In the genomic region with DNA sequence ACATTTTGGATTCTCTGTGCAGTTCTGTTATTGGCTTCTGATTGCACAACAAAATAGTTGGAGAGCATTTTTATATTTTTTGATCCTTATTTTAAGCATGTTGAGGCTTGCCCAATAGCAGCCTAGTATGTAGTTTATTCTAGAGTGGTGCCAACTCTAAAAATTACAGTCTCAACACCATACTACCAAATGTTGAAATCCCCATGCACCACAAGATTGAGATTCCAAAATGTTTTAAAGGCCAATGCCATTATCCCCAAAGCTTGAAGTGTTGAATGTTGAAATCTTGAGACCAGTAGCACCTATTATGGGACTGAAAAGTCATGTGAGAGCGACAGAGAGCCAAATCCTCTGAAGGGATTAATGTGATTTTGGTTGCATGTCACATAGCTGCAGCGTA, we compare ENCODE assay signal across 25 mouse cellular contexts.
DNase-seq lines count a peak whose midpoint lies in the region; ATAC-seq and TF ChIP-seq lines count a peak whose summit lies in the region.
"Had no signal": no experiment of that assay in that cellular context is flagged by ENCODE, and none has a peak within 500 bp of the region (broad histone marks: within the 10 kb centered on the region; RNA-seq: fewer than 3 reads in every experiment).

No protein-coding gene starts in this region.

- 0 out of 2 replicates have a peak, but pooled peaks cover 4% of the 10 kb centered on the region for H3K4me1 ChIP-seq in lung, postnatal 0 days (ENCODE audit: insufficient read depth, low read depth, low read length)
- H3K4me1 ChIP-seq in embryonic fibroblast, embryonic 13.5 days (ENCODE audit: control insufficient read depth, insufficient read depth, low read length) = peaks cover 2% of the 10 kb centered on the region; the same call in 1 of the 2 replicates
- no peaks in the 10 kb centered on the region for H3K4me1 ChIP-seq in stomach, postnatal 0 days (replicated peaks; ENCODE audit: control insufficient read depth, insufficient read depth)
- H3K4me1 ChIP-seq: embryonic facial prominence, embryonic 15.5 days; forebrain, embryonic 13.5 days; forebrain, embryonic 15.5 days had no signal

- H3K27ac ChIP-seq in lung, postnatal 0 days (ENCODE audit: low read length) = no peak overlapping the region
- H3K27ac ChIP-seq in embryonic fibroblast, embryonic 13.5 days (ENCODE audit: insufficient read depth, low read length) = peak overlapping the region; percentile 40; the same call in 1 of the 2 replicates
- H3K27ac ChIP-seq in stomach, postnatal 0 days (replicated peaks) = no peak overlapping the region
- H3K27ac ChIP-seq: embryonic facial prominence, embryonic 13.5 days; embryonic facial prominence, embryonic 15.5 days; forebrain, embryonic 13.5 days; forebrain, embryonic 15.5 days had no signal

- no peak overlapping the region for H3K4me2 ChIP-seq in lung, postnatal 0 days (replicated peaks; ENCODE audit: low read depth, low read length)
- H3K4me2 ChIP-seq in stomach, postnatal 0 days (replicated peaks; ENCODE audit: low read depth) = no peak overlapping the region
- H3K4me2 ChIP-seq: embryonic facial prominence, embryonic 13.5 days; embryonic facial prominence, embryonic 15.5 days; forebrain, embryonic 13.5 days; forebrain, embryonic 15.5 days had no signal

- TF ChIP-seq POLR2A in embryonic fibroblast, embryonic 13.5 days (IDR thresholded peaks at IDR 0.05; ENCODE audit: low read depth, low read length) = no peak

- TF ChIP-seq CTCF in lung, postnatal 0 days (IDR thresholded peaks at IDR 0.05) = no peak
- TF ChIP-seq CTCF in embryonic fibroblast, embryonic 13.5 days (IDR thresholded peaks at IDR 0.05; ENCODE audit: borderline replicate concordance, insufficient read depth, low read length) = no peak
- no peak for TF ChIP-seq CTCF in stomach, postnatal 0 days (IDR thresholded peaks at IDR 0.05; ENCODE audit: low read depth)

- TF ChIP-seq EP300 in lung, postnatal 0 days (IDR thresholded peaks at IDR 0.05) = no peak
- no peak for TF ChIP-seq EP300 in stomach, postnatal 0 days (optimal IDR thresholded peaks at IDR 0.05)

- H3K4me3 ChIP-seq in lung, postnatal 0 days (ENCODE audit: low read depth, low read length) = no peak overlapping the region
- H3K4me3 ChIP-seq in embryonic fibroblast, embryonic 13.5 days (ENCODE audit: insufficient read depth, low read length) = no peak overlapping the region
- no peak overlapping the region for H3K4me3 ChIP-seq in stomach, postnatal 0 days (ENCODE audit: low read depth, low read length)
- H3K4me3 ChIP-seq: embryonic facial prominence, embryonic 13.5 days; embryonic facial prominence, embryonic 15.5 days; forebrain, embryonic 13.5 days; forebrain, embryonic 15.5 days had no signal

- no peaks in the 10 kb centered on the region for H3K9me3 ChIP-seq in lung, postnatal 0 days (ENCODE audit: low read length)
- no peaks in the 10 kb centered on the region for H3K9me3 ChIP-seq in stomach, postnatal 0 days (ENCODE audit: control insufficient read depth, low read length)
- H3K9me3 ChIP-seq: embryonic facial prominence, embryonic 15.5 days; forebrain, embryonic 13.5 days; forebrain, embryonic 15.5 days; G1E had no signal

- H3K36me3 ChIP-seq in lung, postnatal 0 days (ENCODE audit: insufficient read depth, low read length) = no peaks in the 10 kb centered on the region
- H3K36me3 ChIP-seq in stomach, postnatal 0 days (ENCODE audit: control insufficient read depth, insufficient read depth, low read length) = no peaks in the 10 kb centered on the region
- H3K36me3 ChIP-seq: embryonic facial prominence, embryonic 13.5 days; embryonic facial prominence, embryonic 15.5 days; forebrain, embryonic 15.5 days; G1E had no signal

- no peak for ATAC-seq in lung, postnatal 0 days
- ATAC-seq in stomach, postnatal 0 days (ENCODE audit: low FRiP score, low TSS enrichment) = no peak
- ATAC-seq: CD4-positive, CD25-positive, alpha-beta regulatory T cell, adult 4 months; forebrain, embryonic 13.5 days; forebrain, embryonic 15.5 days; forebrain, postnatal 0 days had no signal

- H3K27me3 ChIP-seq in lung, postnatal 0 days (replicated peaks; ENCODE audit: insufficient read depth, low read length) = no peaks in the 10 kb centered on the region
- H3K27me3 ChIP-seq in stomach, postnatal 0 days (ENCODE audit: control insufficient read depth, insufficient read depth, low read length) = no peaks in the 10 kb centered on the region
- H3K27me3 ChIP-seq: CH12.LX; embryonic facial prominence, embryonic 13.5 days; embryonic facial prominence, embryonic 15.5 days; forebrain, embryonic 13.5 days; forebrain, embryonic 15.5 days had no signal

- DNase-seq in lung, postnatal 0 days (ENCODE audit: low spot score) = peak; percentile 60
- DNase-seq in lung, postnatal 36 days = no peak
- DNase-seq in fibroblast of lung, adult 2 months (ENCODE audit: low read depth) = peak; percentile 71
- DNase-seq in stomach, postnatal 0 days (ENCODE audit: low spot score) = no peak
- DNase-seq in frontal cortex, postnatal 36 days (ENCODE audit: low spot score in 2 of 2) = no peak
- DNase-seq in thymus, postnatal 25 days = no peak
- DNase-seq: adrenal gland, adult 8-10 months; adrenal gland, postnatal 14 days; adrenal gland, postnatal 36 days; B cell, adult 2 months; cerebellum, adult 11-12 months; cerebellum, adult 2 months; cerebellum, adult 9-10 months; cerebellum, postnatal 10 days; cerebellum, postnatal 36 days; embryo, embryonic 11 days; forebrain, postnatal 0 days had no signal

- H3K9ac ChIP-seq in lung, postnatal 0 days (replicated peaks; ENCODE audit: low read depth) = no peak overlapping the region
- H3K9ac ChIP-seq in stomach, postnatal 0 days (ENCODE audit: low read length) = no peak overlapping the region
- H3K9ac ChIP-seq: embryonic facial prominence, embryonic 13.5 days; embryonic facial prominence, embryonic 15.5 days; forebrain, embryonic 13.5 days; forebrain, embryonic 15.5 days; forebrain, postnatal 0 days had no signal

- 87% methylated on average over 2 of the region's 2 CpGs for WGBS in lung, postnatal 0 days
- WGBS in stomach, postnatal 0 days = 69% methylated on average over 2 of the region's 2 CpGs

Comparison
In these comparisons a context has a peak if more than half of its experiments do, and no peak if none do; other contexts are left out.
1. DNase-seq: peak in lung, postnatal 0 days (single experiment) and fibroblast of lung, adult 2 months (single experiment); none in lung, postnatal 36 days (single experiment), stomach, postnatal 0 days (single experiment), frontal cortex, postnatal 36 days (0 of 2) and thymus, postnatal 25 days (single experiment).